Mouse (Mus musculus) CH12.LX (cell line): ENCODE data around the gene Sdr9c7. TPM values are rescaled to one million over a fixed set of nuclear protein-coding genes. Genes with fewer than 3 reads are reported as not detected.

Experiments used
- DNase-seq: peaks from one replicate; pipeline ENCODE4 v3.0.0-alpha.2; 2013; ENCODE audit errors: extremely low read depth
- H3K27ac ChIP-seq: 2 replicates; pipeline ENCODE4 v1.5.1; 2012; ENCODE audit warnings: low read depth, mild to moderate bottlenecking, control low read depth, moderate library complexity; ENCODE audit not compliant: insufficient read depth
- H3K27me3 ChIP-seq: replicated peaks from 2 replicates; pipeline ENCODE3; 2012; ENCODE audit warnings: inconsistent platforms
- H3K36me3 ChIP-seq, 2 experiments: replicated peaks in 1 of 2; 2 replicates each; pipeline versions ENCODE3 to v1.6.1; 2012; ENCODE audit warnings: inconsistent platforms in 1 of 2, low read length in 1 of 2, mild to moderate bottlenecking in 1 of 2, mixed read lengths in 1 of 2, moderate library complexity in 1 of 2; ENCODE audit not compliant: control insufficient read depth in 1 of 2, insufficient read depth in 1 of 2
- H3K4me1 ChIP-seq, 2 experiments: 2 replicates each; pipeline ENCODE4 v1.6.1; 2012; ENCODE audit warnings: inconsistent platforms in 1 of 2, moderate library complexity in 1 of 2; ENCODE audit not compliant: insufficient read depth in 2 of 2, control insufficient read depth in 1 of 2
- H3K4me2 ChIP-seq: 2 replicates; pipeline ENCODE4 v1.6.1; 2012; ENCODE audit warnings: low read depth, mild to moderate bottlenecking, control low read depth; ENCODE audit not compliant: poor library complexity, insufficient read depth, severe bottlenecking
- H3K4me3 ChIP-seq, 3 experiments: fragments of 150-350 bp in 1 of 3; sonication (generic) in 1 of 3; replicated peaks in 1 of 3; 2 replicates each; pipeline versions ENCODE3 to v1.5.1; 2011 to 2012; ENCODE audit warnings: low read depth in 2 of 3, low read length in 2 of 3, mild to moderate bottlenecking in 2 of 3, moderate library complexity in 2 of 3, control low read depth in 1 of 3, improper control_type of control experiment in 1 of 3, inconsistent platforms in 1 of 3, mixed read lengths in 1 of 3; ENCODE audit not compliant: poor library complexity in 1 of 3
- H3K79me2 ChIP-seq: replicated peaks from 2 replicates; pipeline ENCODE4 v1.6.1; 2012; ENCODE audit warnings: mild to moderate bottlenecking, moderate library complexity; ENCODE audit not compliant: control insufficient read depth, poor library complexity, insufficient read depth, severe bottlenecking; ENCODE audit errors: extremely low read depth
- H3K9ac ChIP-seq: 2 replicates; pipeline ENCODE4 v1.6.1; 2012; ENCODE audit warnings: low read depth, mild to moderate bottlenecking, control low read depth, moderate library complexity; ENCODE audit not compliant: insufficient read depth
- H3K9me3 ChIP-seq: replicated peaks from 2 replicates; pipeline ENCODE3; 2012; ENCODE audit warnings: low read length, inconsistent platforms, mixed read lengths
- MAFK ChIP-seq: IDR thresholded peaks from 2 replicates; pipeline ENCODE4 v1.6.1; 2011; ENCODE audit warnings: low read length, improper control_type of control experiment; ENCODE audit not compliant: insufficient replicate concordance
- NELFE ChIP-seq: IDR thresholded peaks from 2 replicates; pipeline ENCODE4 v1.6.1; 2011; ENCODE audit warnings: low read depth, low read length, improper control_type of control experiment
- PAX5 ChIP-seq: IDR thresholded peaks from 2 replicates; pipeline ENCODE4 v1.6.1; 2012; ENCODE audit warnings: low read length, inconsistent platforms, mixed read lengths
- RCOR1 ChIP-seq: conservative IDR thresholded peaks from 2 replicates; pipeline ENCODE4 v1.6.1; 2012; ENCODE audit warnings: low read depth, mild to moderate bottlenecking, inconsistent platforms, low read length, improper control_type of control experiment
- TBP ChIP-seq: conservative IDR thresholded peaks from 2 replicates; pipeline ENCODE4 v1.6.1; 2011; ENCODE audit warnings: low read depth, low read length, improper control_type of control experiment
- TCF12 ChIP-seq: IDR thresholded peaks from 2 replicates; pipeline ENCODE4 v1.6.1; 2014; ENCODE audit warnings: low read depth, mild to moderate bottlenecking, inconsistent platforms, low read length, improper control_type of control experiment
- ZC3H11A ChIP-seq: IDR thresholded peaks from 2 replicates; pipeline ENCODE4 v1.6.1; 2012; ENCODE audit warnings: low read depth, mild to moderate bottlenecking, inconsistent platforms, low read length, improper control_type of control experiment
- dilution Hi-C: fragments of 300-500 bp; cut with MboI; formaldehyde crosslinking; loops from 2 replicates; pipeline ENCODE4 v1.14.3; 2020; ENCODE audit warnings: low sequenced_read_pairs; ENCODE audit not compliant: extremely low pct_unique_long_range_greater_than_20kb, extremely low pct_ligation_motif_present
- in situ Hi-C: fragments of 300-500 bp; cut with MboI; formaldehyde crosslinking; loops from 3 replicates; pipeline ENCODE4 v1.14.3; 2019; ENCODE audit warnings: low sequenced_read_pairs, low pct_ligation_motif_present, low pct_unique_long_range_greater_than_20kb, mixed read lengths
- polyA plus RNA-seq: library from polyadenylated mRNA; unstranded; fragments of >175 nt; gene quantifications from 2 replicates; pipeline ENCODE4 v1.2.1, GENCODE M21; 2012; ENCODE audit warnings: low read depth; ENCODE audit not compliant: insufficient read length
- total RNA-seq, 2 experiments: library from RNA; depleted of rRNA; stranded (reverse); fragments of 300-350 nt in 1 of 2; fragments of >200 nt in 1 of 2; gene quantifications; 2 replicates each; pipeline ENCODE4 v1.2.3; 2012 to 2014

The Sdr9c7 gene
- total and polyA plus RNA-seq, 3 experiments = not detected

DNA sequence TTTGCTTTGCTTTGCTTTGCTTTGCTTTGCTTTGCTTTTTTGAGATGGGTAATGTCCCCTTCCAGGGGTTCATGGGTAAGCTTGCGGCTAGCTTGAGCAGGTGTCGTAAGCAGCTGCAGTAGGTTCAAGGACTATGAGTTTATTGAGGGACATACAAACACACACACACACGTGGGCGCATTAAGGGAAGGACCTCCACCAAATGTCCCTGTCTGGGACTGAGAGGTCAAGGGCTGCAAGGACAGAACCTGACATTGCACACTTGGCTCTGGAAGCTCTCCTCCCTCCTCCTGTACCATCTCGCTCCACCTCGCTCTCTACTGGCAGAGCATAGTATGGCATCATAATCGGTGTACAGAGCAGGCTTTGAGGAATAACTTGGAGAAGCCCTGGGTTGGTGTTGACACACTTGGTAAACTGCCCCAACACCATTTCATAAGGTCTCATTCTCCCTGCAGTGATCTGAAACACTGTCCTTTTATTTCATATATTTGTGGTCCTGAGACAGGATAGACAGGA is 60.9 kb downstream of the Sdr9c7 start:
- no peak for TF ChIP-seq RCOR1
- no peak for TF ChIP-seq PAX5
- no peak for TF ChIP-seq MAFK
- no peak for TF ChIP-seq ZC3H11A
- no peak for TF ChIP-seq TBP
- TF ChIP-seq TCF12 = no peak
- no peak for TF ChIP-seq NELFE
- Histone ChIP-seq H3K9ac (no peak overlapping the region), H3K79me2 (no peaks in the 10 kb centered on the region), H3K4me3 (no peak overlapping the region), H3K9me3 (peaks cover 4% of the 10 kb centered on the region), H3K27ac (no peak overlapping the region), H3K4me1 (no peaks in the 10 kb centered on the region; a peak in 1 of 4 replicates), H3K36me3 (no peaks in the 10 kb centered on the region), H3K4me2 (no peak overlapping the region), H3K27me3 (peaks cover 3% of the 10 kb centered on the region)
- dilution Hi-C loops = no loop called here
- in situ Hi-C loops = no loop called here
- peak; percentile 9 for DNase-seq

Other genes with a start within 250 kb of the Sdr9c7 start
- gene Nemp1, start 231.6 kb upstream of the Sdr9c7 start, total RNA-seq (2012; rRNA removed) = 12.5 and 13.2 TPM in 2 replicates
- gene Nemp1, start 231.6 kb upstream of the Sdr9c7 start, total RNA-seq (2014; rRNA removed) = 17.4 and 18.3 TPM in 2 replicates
- gene Nemp1, start 231.6 kb upstream of the Sdr9c7 start, polyA plus RNA-seq = 7.5 and 8.3 TPM in 2 replicates
- gene Nab2, start 229.9 kb upstream of the Sdr9c7 start, total RNA-seq (2012; rRNA removed) = 10.0 and 13.9 TPM in 2 replicates
- gene Nab2, start 229.9 kb upstream of the Sdr9c7 start, total RNA-seq (2014; rRNA removed) = 5.9 and 8.1 TPM in 2 replicates
- gene Nab2, start 229.9 kb upstream of the Sdr9c7 start, polyA plus RNA-seq = 9.2 and 10.8 TPM in 2 replicates
- 1.8 and 2.3 TPM in 2 replicates for gene Myo1a, start 193.3 kb upstream of the Sdr9c7 start, total RNA-seq (2012; rRNA removed)
- 0.08 and 0.24 TPM in 2 replicates for gene Myo1a, start 193.3 kb upstream of the Sdr9c7 start, total RNA-seq (2014; rRNA removed)
- 0.36 and 0.45 TPM in 2 replicates for gene Myo1a, start 193.3 kb upstream of the Sdr9c7 start, polyA plus RNA-seq
- gene Tac2, start 174.0 kb upstream of the Sdr9c7 start, total RNA-seq (2012; rRNA removed) = not detected in 2 replicates
- not detected in 2 replicates for gene Tac2, start 174.0 kb upstream of the Sdr9c7 start, total RNA-seq (2014; rRNA removed)
- not detected in 2 replicates for gene Tac2, start 174.0 kb upstream of the Sdr9c7 start, polyA plus RNA-seq
- gene Zbtb39, start 159.0 kb upstream of the Sdr9c7 start, total RNA-seq (2012; rRNA removed) = 3.7 and 4.2 TPM in 2 replicates
- gene Zbtb39, start 159.0 kb upstream of the Sdr9c7 start, total RNA-seq (2014; rRNA removed) = 0.63 and 1.1 TPM in 2 replicates
- 4.0 and 5.0 TPM in 2 replicates for gene Zbtb39, start 159.0 kb upstream of the Sdr9c7 start, polyA plus RNA-seq
- 0.04 TPM in 1 of 2 replicates, not detected in the other for gene Gpr182, start 146.8 kb upstream of the Sdr9c7 start, total RNA-seq (2012; rRNA removed)
- gene Gpr182, start 146.8 kb upstream of the Sdr9c7 start, total RNA-seq (2014; rRNA removed) = not detected in 2 replicates
- 0.05 and 0.13 TPM in 2 replicates for gene Gpr182, start 146.8 kb upstream of the Sdr9c7 start, polyA plus RNA-seq
- not detected in 2 replicates for gene Rdh1, start 138.8 kb upstream of the Sdr9c7 start, total RNA-seq (2012; rRNA removed)
- gene Rdh1, start 138.8 kb upstream of the Sdr9c7 start, total RNA-seq (2014; rRNA removed) = 0.05 TPM in 1 of 2 replicates, not detected in the other
- not detected in 2 replicates for gene Rdh1, start 138.8 kb upstream of the Sdr9c7 start, polyA plus RNA-seq
- gene Rdh16f1, start 138.7 kb upstream of the Sdr9c7 start, total RNA-seq (2012; rRNA removed) = not detected in 2 replicates
- not detected in 2 replicates for gene Rdh16f1, start 138.7 kb upstream of the Sdr9c7 start, total RNA-seq (2014; rRNA removed)
- gene Rdh16f1, start 138.7 kb upstream of the Sdr9c7 start, polyA plus RNA-seq = not detected in 2 replicates
- gene Rdh9, start 122.1 kb upstream of the Sdr9c7 start, total RNA-seq (2012; rRNA removed) = not detected in 2 replicates
- gene Rdh9, start 122.1 kb upstream of the Sdr9c7 start, total RNA-seq (2014; rRNA removed) = not detected in 2 replicates
- gene Rdh9, start 122.1 kb upstream of the Sdr9c7 start, polyA plus RNA-seq = 0.09 TPM in 1 of 2 replicates, not detected in the other
- not detected in 2 replicates for gene Rdh16, start 97.4 kb upstream of the Sdr9c7 start, total RNA-seq (2012; rRNA removed)
- not detected in 2 replicates for gene Rdh16, start 97.4 kb upstream of the Sdr9c7 start, total RNA-seq (2014; rRNA removed)
- gene Rdh16, start 97.4 kb upstream of the Sdr9c7 start, polyA plus RNA-seq = not detected in 2 replicates
- not detected in 2 replicates for gene Rdh19, start 48.6 kb upstream of the Sdr9c7 start, total RNA-seq (2012; rRNA removed)
- not detected in 2 replicates for gene Rdh19, start 48.6 kb upstream of the Sdr9c7 start, total RNA-seq (2014; rRNA removed)
- not detected in 2 replicates for gene Rdh19, start 48.6 kb upstream of the Sdr9c7 start, polyA plus RNA-seq
- not detected in 2 replicates for gene Rdh16f2, start 32.0 kb upstream of the Sdr9c7 start, total RNA-seq (2012; rRNA removed)
- gene Rdh16f2, start 32.0 kb upstream of the Sdr9c7 start, total RNA-seq (2014; rRNA removed) = not detected in 2 replicates
- gene Rdh16f2, start 32.0 kb upstream of the Sdr9c7 start, polyA plus RNA-seq = not detected in 2 replicates
- not detected in 2 replicates for gene Rdh7, start 9.7 kb upstream of the Sdr9c7 start, total RNA-seq (2012; rRNA removed)
- not detected in 2 replicates for gene Rdh7, start 9.7 kb upstream of the Sdr9c7 start, total RNA-seq (2014; rRNA removed)
- gene Rdh7, start 9.7 kb upstream of the Sdr9c7 start, polyA plus RNA-seq = not detected in 2 replicates
- 0.08 TPM in 1 of 2 replicates, not detected in the other for gene Hsd17b6, start 109.1 kb downstream of the Sdr9c7 start, total RNA-seq (2012; rRNA removed)
- gene Hsd17b6, start 109.1 kb downstream of the Sdr9c7 start, total RNA-seq (2014; rRNA removed) = not detected in 2 replicates
- not detected in 2 replicates for gene Hsd17b6, start 109.1 kb downstream of the Sdr9c7 start, polyA plus RNA-seq
- gene Prim1, start 116.7 kb downstream of the Sdr9c7 start, total RNA-seq (2012; rRNA removed) = 69.5 and 79.6 TPM in 2 replicates
- 151 and 171 TPM in 2 replicates for gene Prim1, start 116.7 kb downstream of the Sdr9c7 start, total RNA-seq (2014; rRNA removed)
- gene Prim1, start 116.7 kb downstream of the Sdr9c7 start, polyA plus RNA-seq = 101 and 102 TPM in 2 replicates
- gene Naca, start 137.1 kb downstream of the Sdr9c7 start, total RNA-seq (2012; rRNA removed) = 1,257 and 1,396 TPM in 2 replicates
- 1,670 and 1,798 TPM in 2 replicates for gene Naca, start 137.1 kb downstream of the Sdr9c7 start, total RNA-seq (2014; rRNA removed)
- gene Naca, start 137.1 kb downstream of the Sdr9c7 start, polyA plus RNA-seq = 1,330 and 1,397 TPM in 2 replicates
- 124 and 176 TPM in 2 replicates for gene Ptges3, start 160.4 kb downstream of the Sdr9c7 start, total RNA-seq (2012; rRNA removed)
- 196 and 210 TPM in 2 replicates for gene Ptges3, start 160.4 kb downstream of the Sdr9c7 start, total RNA-seq (2014; rRNA removed)
- gene Ptges3, start 160.4 kb downstream of the Sdr9c7 start, polyA plus RNA-seq = 247 and 274 TPM in 2 replicates
- gene Atp5b, start 184.8 kb downstream of the Sdr9c7 start, total RNA-seq (2012; rRNA removed) = 1,695 and 1,781 TPM in 2 replicates
- 1,737 and 1,775 TPM in 2 replicates for gene Atp5b, start 184.8 kb downstream of the Sdr9c7 start, total RNA-seq (2014; rRNA removed)
- gene Atp5b, start 184.8 kb downstream of the Sdr9c7 start, polyA plus RNA-seq = 1,504 and 1,607 TPM in 2 replicates
- 11.8 and 12.8 TPM in 2 replicates for gene Baz2a, start 193.1 kb downstream of the Sdr9c7 start, total RNA-seq (2012; rRNA removed)
- 4.5 and 5.4 TPM in 2 replicates for gene Baz2a, start 193.1 kb downstream of the Sdr9c7 start, total RNA-seq (2014; rRNA removed)
- gene Baz2a, start 193.1 kb downstream of the Sdr9c7 start, polyA plus RNA-seq = 29.5 and 34.0 TPM in 2 replicates